Mouse (Mus musculus) intestine, embryonic 14.5 days (tissue): ENCODE results near the gene Elovl3. TPM values are rescaled to one million over a fixed set of nuclear protein-coding genes. Genes with fewer than 3 reads are reported as not detected.

Experiments used
- ATAC-seq: fragments of 200-750 bp; cut with Nextera tagmentation; replicated peaks from 2 replicates; pipeline ENCODE4 v1.8.0; 2017; ENCODE audit warnings: low read depth, moderate number of reproducible peaks, moderate TSS enrichment, moderate library complexity; ENCODE audit not compliant: low FRiP score, low TSS enrichment
- DNase-seq: peaks from one replicate; pipeline ENCODE4 v3.0.0-alpha.2; 2018; ENCODE audit warnings: low spot score
- H3K27ac ChIP-seq: fragments of 300-500 bp; sonication (generic); 2 replicates; pipeline ENCODE4 v1.5.1; 2014; ENCODE audit warnings: low read depth, mild to moderate bottlenecking, control low read depth
- H3K27me3 ChIP-seq: fragments of 300-500 bp; sonication (generic); replicated peaks from 2 replicates; pipeline ENCODE4 v1.6.1; 2014; ENCODE audit warnings: low read length, control low read depth; ENCODE audit not compliant: control insufficient read depth, insufficient read depth
- H3K36me3 ChIP-seq: fragments of 300-500 bp; sonication (generic); 2 replicates; pipeline ENCODE4 v1.6.1; 2014; ENCODE audit warnings: low read length, control low read depth; ENCODE audit not compliant: control insufficient read depth, insufficient read depth
- H3K4me1 ChIP-seq: fragments of 300-500 bp; sonication (generic); replicated peaks from 2 replicates; pipeline ENCODE4 v1.6.1; 2014; ENCODE audit warnings: low read length, control low read depth, mixed read lengths; ENCODE audit not compliant: control insufficient read depth, insufficient read depth
- H3K4me2 ChIP-seq: fragments of 300-500 bp; sonication (generic); 2 replicates; pipeline ENCODE4 v1.6.1; 2014; ENCODE audit warnings: low read length
- H3K4me3 ChIP-seq: fragments of 300-500 bp; sonication (generic); 2 replicates; pipeline ENCODE4 v1.5.1; 2014; ENCODE audit warnings: low read depth, low read length, control low read depth, mixed read lengths
- H3K9ac ChIP-seq: fragments of 300-500 bp; sonication (generic); 2 replicates; pipeline ENCODE4 v1.6.1; 2014; ENCODE audit warnings: mild to moderate bottlenecking, low read length
- H3K9me3 ChIP-seq: fragments of 300-500 bp; sonication (generic); 2 replicates; pipeline ENCODE4 v1.6.1; 2016; ENCODE audit warnings: low read length, control low read depth; ENCODE audit not compliant: control insufficient read depth
- WGBS: fragments of 180-500 bp; shearing (Covaris S2); extraction: QIAGEN DNeasy Blood & Tissue Kit; methylation state at CpG from one replicate; pipeline ENCODE4 v1.1.7; 2014; 5-methylcytosine and 5-hydroxymethylcytosine counted together
- polyA plus RNA-seq: library from polyadenylated mRNA; unstranded; fragments of >200 nt; fragmentation: Nextera tagmentation; extraction: Ambion mirVana; gene quantifications from 2 replicates; pipeline ENCODE4 v1.2.1, GENCODE M21; 2014

The Elovl3 gene
- polyA plus RNA-seq, 1 experiment from 2014 or later = not detected

DNA sequence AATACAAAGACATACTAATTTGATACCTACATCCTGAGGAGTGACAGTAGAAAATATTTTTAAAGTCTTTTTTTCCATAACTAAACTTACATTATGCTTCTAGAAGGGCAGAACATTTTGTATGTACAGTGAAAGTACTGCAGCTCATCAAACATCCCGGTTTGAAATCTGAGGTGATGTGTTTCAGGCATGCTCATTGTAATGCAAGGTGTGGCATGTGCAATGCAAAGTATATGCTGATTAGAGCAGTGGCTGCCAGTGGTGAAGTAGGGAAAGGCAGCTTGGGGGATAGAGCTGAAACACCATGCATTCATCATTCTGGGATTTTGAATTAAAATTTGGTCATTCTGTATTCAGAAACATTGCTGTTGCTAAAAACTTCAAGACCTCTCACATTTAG, 38.2 kb downstream of the Elovl3 start:
- DNase-seq (no peak), ATAC-seq (no peak)
- no peaks in the 10 kb centered on the region for H3K9me3 ChIP-seq
- peaks cover 40% of the 10 kb centered on the region for H3K36me3 ChIP-seq
- no peak overlapping the region for H3K4me2 ChIP-seq
- no peak overlapping the region for H3K4me3 ChIP-seq
- H3K4me1 ChIP-seq = no peaks in the 10 kb centered on the region
- 60% methylated on average over 1 of the region's 1 CpGs for WGBS
- H3K9ac ChIP-seq = no peak overlapping the region
- H3K27me3 ChIP-seq = no peaks in the 10 kb centered on the region
- H3K27ac ChIP-seq = no peak overlapping the region

DNA sequence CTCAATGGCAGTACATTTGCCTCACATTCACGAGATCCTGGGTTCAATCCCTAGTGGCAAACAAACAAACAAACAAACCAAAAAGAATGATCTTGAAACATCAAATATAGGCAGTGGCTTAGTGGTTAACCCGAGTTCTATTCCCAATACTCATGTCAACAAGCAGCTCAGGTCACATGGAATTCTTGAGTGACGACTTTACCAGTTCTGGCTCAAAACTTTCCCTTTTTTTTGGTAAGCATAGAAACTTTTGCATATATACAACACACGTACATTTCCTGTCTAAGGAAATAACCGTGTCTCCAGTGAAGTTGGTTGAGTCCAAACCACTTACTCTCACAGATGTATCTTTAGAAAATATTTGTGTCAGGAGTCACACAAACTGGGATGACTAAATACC, 40.8 kb downstream of the Elovl3 start:
- H3K4me1 ChIP-seq = no peaks in the 10 kb centered on the region
- H3K27ac ChIP-seq = no peak overlapping the region
- no peak for ATAC-seq
- no peak overlapping the region for H3K9ac ChIP-seq
- H3K36me3 ChIP-seq = peaks cover 23% of the 10 kb centered on the region
- H3K4me3 ChIP-seq = no peak overlapping the region
- WGBS = 75% methylated on average over 5 of the region's 5 CpGs
- H3K4me2 ChIP-seq = no peak overlapping the region
- H3K27me3 ChIP-seq = no peaks in the 10 kb centered on the region
- no peaks in the 10 kb centered on the region for H3K9me3 ChIP-seq
- no peak for DNase-seq

GRCm38 (mm10) chr19:46175173-46175572, 43.5 kb downstream of the Elovl3 start:
- Histone ChIP-seq H3K4me2 (no peak overlapping the region), H3K4me1 (no peaks in the 10 kb centered on the region), H3K4me3 (no peak overlapping the region), H3K27ac (no peak overlapping the region), H3K9ac (no peak overlapping the region), H3K9me3 (no peaks in the 10 kb centered on the region), H3K36me3 (peaks cover 23% of the 10 kb centered on the region), H3K27me3 (no peaks in the 10 kb centered on the region)
- DNase-seq = no peak
- no peak for ATAC-seq

DNA sequence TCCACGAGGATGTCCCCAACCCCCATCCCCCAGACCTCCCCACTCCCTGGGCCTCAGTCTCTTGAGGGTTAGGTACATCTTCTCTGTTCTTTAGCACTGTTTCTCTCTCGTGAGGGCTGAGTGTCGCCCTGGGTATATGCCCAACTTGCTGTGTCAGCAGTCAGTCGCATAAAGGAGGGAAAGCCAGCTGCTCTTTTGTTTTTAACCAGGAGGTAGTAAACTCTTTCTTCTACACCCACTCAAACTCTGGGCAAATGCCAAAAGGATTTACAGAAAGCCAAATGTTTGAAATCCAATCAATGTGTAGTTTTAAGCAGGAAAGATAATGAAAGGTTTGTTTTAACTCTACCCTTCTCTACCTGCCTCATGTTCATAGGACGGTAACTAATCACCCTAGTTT, 45.3 kb downstream of the Elovl3 start:
- DNase-seq (no peak), ATAC-seq (no peak)
- Histone ChIP-seq H3K36me3 (peaks cover 11% of the 10 kb centered on the region), H3K9me3 (no peaks in the 10 kb centered on the region), H3K4me2 (no peak overlapping the region), H3K9ac (no peak overlapping the region), H3K4me1 (no peaks in the 10 kb centered on the region), H3K4me3 (no peak overlapping the region), H3K27me3 (no peaks in the 10 kb centered on the region), H3K27ac (no peak overlapping the region)
- WGBS = 61% methylated on average over 5 of the region's 5 CpGs

- Histone ChIP-seq H3K27me3 (no peaks in the 10 kb centered on the region), H3K4me3 (no peak overlapping the region), H3K4me1 (no peaks in the 10 kb centered on the region), H3K4me2 (no peak overlapping the region), H3K9ac (no peak overlapping the region), H3K27ac (no peak overlapping the region), H3K9me3 (no peaks in the 10 kb centered on the region), H3K36me3 (peaks cover 12% of the 10 kb centered on the region; the same call in 1 of the 2 replicates)
- DNase-seq = no peak
- WGBS = 89% methylated on average over 2 of the region's 2 CpGs
- no peak for ATAC-seq
Observed at GRCm38 (mm10) chr19:46180274-46180673, 48.6 kb downstream of the Elovl3 start.

GRCm38 (mm10) chr19:46182241-46182640, 50.5 kb downstream of the Elovl3 start:
- Histone ChIP-seq H3K4me2 (no peak overlapping the region), H3K4me3 (no peak overlapping the region), H3K27ac (no peak overlapping the region), H3K27me3 (no peaks in the 10 kb centered on the region), H3K36me3 (peaks cover 12% of the 10 kb centered on the region; the same call in 1 of the 2 replicates), H3K4me1 (peaks cover 7% of the 10 kb centered on the region; the same call in 1 of the 2 replicates), H3K9ac (no peak overlapping the region), H3K9me3 (no peaks in the 10 kb centered on the region)
- WGBS = 94% methylated on average over 3 of the region's 3 CpGs
- DNase-seq (no peak), ATAC-seq (no peak)

Other genes starting within 250 kb of the Elovl3 start
- gene Armh3, start 133.4 kb upstream of the Elovl3 start, polyA plus RNA-seq = 15.0 and 16.6 TPM in 2 replicates
- gene Hps6, start 128.4 kb upstream of the Elovl3 start, polyA plus RNA-seq = 4.7 and 5.2 TPM in 2 replicates
- 48.8 and 51.0 TPM in 2 replicates for gene Pprc1, start 87.0 kb upstream of the Elovl3 start, polyA plus RNA-seq
- 65.6 and 74.6 TPM in 2 replicates for gene Ldb1, start 86.7 kb upstream of the Elovl3 start, polyA plus RNA-seq
- 109 and 110 TPM in 2 replicates for gene Nolc1, start 56.0 kb upstream of the Elovl3 start, polyA plus RNA-seq
- gene Pitx3, start 16.4 kb downstream of the Elovl3 start, polyA plus RNA-seq = not detected in 2 replicates
- gene Gbf1, start 20.6 kb downstream of the Elovl3 start, polyA plus RNA-seq = 41.6 and 42.7 TPM in 2 replicates
- 7.9 and 9.2 TPM in 2 replicates for gene Nfkb2, start 172.4 kb downstream of the Elovl3 start, polyA plus RNA-seq
- gene Psd, start 195.3 kb downstream of the Elovl3 start, polyA plus RNA-seq = 36.4 and 43.9 TPM in 2 replicates
- 17.5 and 17.7 TPM in 2 replicates for gene Fbxl15, start 196.3 kb downstream of the Elovl3 start, polyA plus RNA-seq
- 154 and 176 TPM in 2 replicates for gene Cuedc2, start 206.8 kb downstream of the Elovl3 start, polyA plus RNA-seq
- 12.3 and 12.7 TPM in 2 replicates for gene Mfsd13a, start 209.2 kb downstream of the Elovl3 start, polyA plus RNA-seq
- gene 2310034G01Rik, start 218.4 kb downstream of the Elovl3 start, polyA plus RNA-seq = 1.7 and 2.0 TPM in 2 replicates